Mouse (Mus musculus) lung, postnatal 4 days (tissue): ENCODE results near the gene Oxa1l.

Experiments
- DNase-seq, 2 experiments: peaks; one replicate each; pipeline ENCODE4 v3.0.0; 2021

Gene Oxa1l

DNA sequence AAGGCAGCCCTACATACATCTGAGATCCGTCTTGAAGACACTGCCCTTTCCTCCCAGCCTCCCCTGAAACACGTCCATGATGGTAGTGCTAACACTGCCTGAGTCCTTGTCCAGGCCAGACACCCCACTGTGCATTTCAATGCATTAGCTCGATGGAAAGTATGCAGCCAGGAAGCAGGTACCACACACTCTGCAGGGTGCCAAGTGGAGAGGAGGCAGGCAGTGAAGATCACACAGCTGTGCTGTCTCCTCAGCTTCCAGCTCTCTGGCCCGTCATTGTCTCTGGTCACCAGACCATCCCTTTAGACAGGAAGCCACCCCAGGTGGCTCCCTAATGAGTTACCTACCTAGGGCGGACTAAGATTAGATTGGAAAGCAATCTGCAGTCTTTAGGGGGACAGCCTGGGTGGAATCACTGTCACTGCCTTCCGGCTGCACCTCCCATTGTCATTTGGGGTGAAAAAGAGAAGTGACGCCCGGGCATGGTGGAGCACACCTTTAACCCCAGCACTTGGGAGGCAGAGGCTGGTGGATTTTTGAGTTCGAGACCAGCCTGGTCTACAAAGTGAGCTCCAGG is 51.5 kb downstream of the Oxa1l start:
- DNase-seq: no peak

DNA sequence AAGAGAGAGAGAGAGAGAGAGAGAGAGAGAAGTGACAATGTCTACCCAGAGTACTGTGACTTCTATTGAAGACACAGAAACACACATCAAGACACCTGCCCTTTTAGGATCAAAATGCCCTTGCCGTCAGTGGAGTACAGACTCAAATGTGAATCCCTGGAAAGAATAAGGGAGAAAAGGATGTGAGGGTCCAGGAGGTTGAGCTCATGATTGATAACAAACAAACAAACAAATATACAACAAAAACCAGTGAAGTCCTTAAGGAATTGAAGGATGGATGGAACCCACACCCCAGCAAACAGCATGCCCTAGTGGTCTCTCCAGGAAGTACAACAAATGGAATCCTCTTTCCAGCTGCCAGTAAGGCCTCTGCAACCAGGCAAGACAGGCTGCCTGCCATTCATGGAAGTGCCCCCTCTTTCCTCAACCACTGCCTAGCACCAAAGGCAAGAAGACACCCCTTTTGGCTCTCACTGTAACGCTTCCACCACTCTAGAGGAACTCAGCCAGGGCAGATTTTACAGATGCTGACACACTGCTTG is 52.1 kb downstream of the Oxa1l start:
- peak; percentile 44 to 78 for DNase-seq

DNA sequence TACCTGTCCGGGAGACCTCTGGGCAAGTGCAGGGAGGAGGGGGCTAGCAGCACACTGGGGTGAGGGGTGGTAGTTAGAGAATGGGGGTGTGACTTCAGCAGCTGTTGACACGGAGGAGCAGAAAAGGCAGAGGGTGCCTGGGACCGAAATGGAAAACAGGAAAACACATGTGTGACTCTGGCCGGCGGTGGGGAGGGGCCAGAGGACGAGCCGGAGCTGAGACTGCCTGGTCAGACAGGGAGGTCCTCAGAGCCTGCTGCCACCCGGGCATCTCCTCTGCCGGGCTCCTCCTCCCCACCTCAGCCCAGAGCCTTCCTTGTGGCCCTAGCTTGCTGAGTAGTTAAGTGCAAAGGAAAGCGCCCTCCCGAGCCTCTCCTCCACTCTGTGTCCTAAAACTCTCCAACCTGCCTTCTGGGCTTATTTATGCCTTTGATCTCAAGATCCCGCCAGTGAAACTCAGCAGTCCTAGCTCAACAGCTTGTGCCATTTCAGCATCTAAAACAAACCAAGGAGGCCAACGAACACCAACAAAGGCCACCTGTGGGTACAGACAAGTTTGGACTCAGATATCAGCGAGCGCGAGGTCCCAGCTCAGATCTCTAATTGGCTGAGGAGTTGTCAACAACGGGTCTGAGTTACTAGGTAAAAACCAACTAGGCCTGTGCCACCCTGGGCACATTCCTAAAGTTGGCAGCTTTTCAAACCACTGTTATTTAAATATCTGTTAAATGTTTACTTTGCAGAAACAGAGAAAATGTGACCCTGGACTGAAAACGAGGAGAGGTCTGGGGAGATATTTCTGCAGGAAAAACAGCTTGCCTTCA is 53.5 kb downstream of the Oxa1l start:
- peak; percentile 61 to 76 for DNase-seq

GRCm38 (mm10) chr14:54415241-54416020 is 54.8 kb downstream of the Oxa1l start:
- peak in 1 of 2 experiments; percentile 67 for DNase-seq

GRCm38 (mm10) chr14:54416229-54416775 is 55.7 kb downstream of the Oxa1l start:
- DNase-seq: no peak

GRCm38 (mm10) chr14:54416830-54417229 is 56.2 kb downstream of the Oxa1l start:
- no peak for DNase-seq

GRCm38 (mm10) chr14:54417623-54418081 is 57.0 kb downstream of the Oxa1l start, which contains the start of gene Slc7a7:
Gene Slc7a7 (minus strand): TSS chr14:54417780.
- peak; percentile 59 to 63 for DNase-seq
